Mouse (Mus musculus) liver, embryonic 13.5 days (tissue): Measurements from ENCODE around the gene Slc35b1. TPM values are rescaled to one million over a fixed set of nuclear protein-coding genes. Genes with fewer than 3 reads are reported as not detected.

Source experiments
- ATAC-seq: fragments of 200-750 bp; cut with Nextera tagmentation; 2 replicates; pipeline ENCODE4 v1.8.0; 2017; ENCODE audit warnings: low read depth, mild to moderate bottlenecking, moderate number of reproducible peaks, moderate library complexity
- DNase-seq: peaks from one replicate; pipeline ENCODE4 v3.0.0; 2022
- H3K27ac ChIP-seq: fragments of 300-500 bp; sonication (generic); 2 replicates; pipeline ENCODE4 v1.5.1; 2015; ENCODE audit warnings: moderate library complexity, mild to moderate bottlenecking, inconsistent platforms
- H3K27me3 ChIP-seq: fragments of 300-500 bp; sonication (generic); 2 replicates; pipeline ENCODE4 v1.6.1; 2015; ENCODE audit warnings: mild to moderate bottlenecking, inconsistent platforms
- H3K36me3 ChIP-seq: fragments of 300-500 bp; sonication (generic); 2 replicates; pipeline ENCODE4 v1.6.1; 2015; ENCODE audit warnings: mild to moderate bottlenecking, inconsistent platforms
- H3K4me1 ChIP-seq: fragments of 300-500 bp; sonication (generic); replicated peaks from 2 replicates; pipeline ENCODE4 v1.6.1; 2015; ENCODE audit warnings: inconsistent platforms
- H3K4me2 ChIP-seq: fragments of 300-500 bp; sonication (generic); 2 replicates; pipeline ENCODE4 v1.6.1; 2015; ENCODE audit warnings: inconsistent platforms, mild to moderate bottlenecking, moderate library complexity
- H3K4me3 ChIP-seq: fragments of 300-500 bp; sonication (generic); replicated peaks from 2 replicates; pipeline ENCODE4 v1.5.1; 2015; ENCODE audit warnings: mild to moderate bottlenecking, inconsistent platforms
- H3K9ac ChIP-seq: fragments of 300-500 bp; sonication (generic); 2 replicates; pipeline ENCODE4 v1.6.1; 2015; ENCODE audit warnings: mild to moderate bottlenecking, inconsistent platforms
- H3K9me3 ChIP-seq: fragments of 300-500 bp; sonication (generic); replicated peaks from 2 replicates; pipeline ENCODE4 v1.6.1; 2016; ENCODE audit warnings: inconsistent platforms
- WGBS: fragments of 180-500 bp; shearing (Covaris S2); methylation state at CpG from one replicate; pipeline ENCODE4 v1.1.7; 2015; ENCODE audit not compliant: insufficient replicate concordance; 5-methylcytosine and 5-hydroxymethylcytosine counted together
- polyA plus RNA-seq: library from polyadenylated mRNA; unstranded; fragments of >200 nt; fragmentation: Nextera tagmentation; extraction: Ambion mirVana; gene quantifications from 2 replicates; pipeline ENCODE4 v1.2.1, GENCODE M21; 2015

Slc35b1 gene
- polyA plus RNA-seq, 1 experiment from 2014 or later = 54.7 TPM

DNA sequence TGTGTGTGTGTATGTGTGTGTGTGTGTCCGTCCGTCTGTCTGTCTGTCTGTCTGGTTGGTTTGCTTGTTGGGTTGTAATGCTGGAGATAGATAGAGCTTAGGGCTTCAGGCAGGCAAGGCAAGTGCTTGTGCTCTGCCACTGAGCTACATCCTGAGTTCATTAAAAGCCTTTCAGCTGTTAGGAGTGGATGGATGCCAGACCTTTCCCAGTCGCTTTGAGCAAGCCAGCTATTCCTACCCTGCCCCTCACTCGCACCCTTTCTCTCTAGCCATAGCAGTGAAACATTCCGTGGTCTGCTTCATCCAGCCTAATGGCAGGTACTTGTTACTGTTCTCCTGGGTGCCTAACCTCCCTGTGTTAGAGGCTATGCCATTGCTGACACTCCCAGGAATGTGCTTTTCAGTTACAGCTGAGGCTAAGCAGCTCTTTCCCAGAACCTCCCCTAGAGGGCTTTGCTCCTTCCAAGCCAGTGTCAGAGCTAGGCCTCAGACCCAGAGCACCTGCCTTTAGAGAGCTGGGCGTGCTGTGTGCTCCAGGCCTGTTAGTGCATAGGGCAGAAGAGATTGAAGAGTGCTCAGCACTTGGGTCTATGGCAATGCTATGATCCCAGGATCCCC lies 18.1 kb upstream of the Slc35b1 start:
- Histone ChIP-seq H3K4me3 (no peak overlapping the region), H3K27ac (peak overlapping the region; percentile 43; the same call in 1 of the 2 replicates), H3K9me3 (no peaks in the 10 kb centered on the region), H3K36me3 (peaks cover 94% of the 10 kb centered on the region), H3K4me2 (no peak overlapping the region), H3K27me3 (no peaks in the 10 kb centered on the region), H3K9ac (no peak overlapping the region), H3K4me1 (peaks cover 52% of the 10 kb centered on the region)
- ATAC-seq (0 out of 2 replicates have a peak, but pooled peaks have one; percentile 11), DNase-seq (no peak)
- 93% methylated on average over 6 of the region's 6 CpGs for WGBS

DNA sequence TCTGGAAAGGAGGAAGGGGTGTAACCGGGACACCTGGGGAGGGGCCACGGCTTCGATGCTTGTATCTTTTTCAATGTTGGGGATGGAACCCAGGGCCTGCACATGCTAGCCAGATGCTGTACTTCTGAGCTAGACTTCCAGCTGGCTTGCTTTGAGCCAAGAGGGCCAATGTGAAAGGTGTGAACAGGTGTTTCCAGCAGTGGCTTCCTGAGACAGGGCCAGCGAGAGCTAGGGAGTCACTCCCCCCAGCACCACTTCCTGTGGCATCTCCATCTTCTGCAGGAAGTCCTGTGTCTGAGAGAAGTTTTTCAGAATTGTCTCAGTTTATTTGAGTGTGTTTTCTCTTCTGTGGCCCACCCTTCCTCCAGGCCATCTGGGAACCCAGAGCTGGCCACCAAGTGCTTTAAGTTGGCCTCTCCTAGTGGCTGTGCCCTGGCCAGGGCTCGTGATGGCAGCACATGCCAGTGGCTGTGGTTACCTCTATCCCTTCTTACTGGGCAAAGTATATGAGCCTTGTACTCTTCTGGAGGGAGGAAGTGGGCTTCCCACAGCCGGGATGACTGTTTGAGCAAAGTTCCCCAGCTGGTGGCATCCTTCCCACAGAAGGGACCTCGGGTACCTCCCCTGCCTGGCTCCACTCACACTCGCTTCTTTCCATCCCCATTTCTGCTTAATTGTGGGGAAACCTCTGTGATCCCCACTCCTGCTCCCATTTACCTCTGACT lies 17.3 kb upstream of the Slc35b1 start:
- Histone ChIP-seq H3K36me3 (peaks cover 97% of the 10 kb centered on the region), H3K27me3 (no peaks in the 10 kb centered on the region), H3K4me1 (peaks cover 52% of the 10 kb centered on the region), H3K9me3 (no peaks in the 10 kb centered on the region), H3K27ac (peak overlapping the region; percentile 5; the same call in 1 of the 2 replicates), H3K9ac (no peak overlapping the region), H3K4me2 (no peak overlapping the region), H3K4me3 (no peak overlapping the region)
- no peak for ATAC-seq
- 77% methylated on average over 8 of the region's 8 CpGs for WGBS
- DNase-seq = no peak

DNA sequence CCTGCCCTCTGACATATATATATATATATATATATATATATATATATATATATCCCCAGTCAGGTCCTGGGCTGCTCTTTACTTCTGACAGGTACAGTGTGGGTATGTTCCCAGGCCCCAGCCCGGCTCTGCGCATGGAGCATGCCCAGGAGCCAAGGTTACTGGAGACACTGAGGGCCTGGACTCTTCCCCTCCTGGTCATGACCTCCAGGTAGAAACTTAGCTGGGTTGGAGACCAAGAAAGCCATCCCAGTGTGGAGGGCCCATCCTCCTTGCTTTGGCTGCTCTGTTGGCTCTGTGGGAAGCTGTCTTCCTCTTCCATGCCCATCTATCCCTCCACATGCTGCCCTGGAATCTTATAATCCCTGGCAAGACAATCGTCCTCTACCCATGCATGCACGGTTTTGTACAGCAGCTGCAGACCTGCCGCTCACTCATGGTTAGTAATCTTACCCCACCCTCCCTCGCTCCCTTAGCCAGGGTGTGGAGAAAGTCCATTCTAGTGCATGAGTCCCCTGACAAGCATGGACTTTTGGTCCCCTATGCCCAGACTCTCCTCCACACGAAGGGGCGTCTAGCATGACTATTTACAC lies 16.2 kb upstream of the Slc35b1 start:
- H3K9me3 ChIP-seq = no peaks in the 10 kb centered on the region
- H3K9ac ChIP-seq = no peak overlapping the region
- H3K27me3 ChIP-seq = no peaks in the 10 kb centered on the region
- 91% methylated on average over 8 of the region's 8 CpGs for WGBS
- H3K4me2 ChIP-seq = no peak overlapping the region
- no peak overlapping the region for H3K27ac ChIP-seq
- peaks cover 99% of the 10 kb centered on the region for H3K36me3 ChIP-seq
- no peak for DNase-seq
- H3K4me3 ChIP-seq = no peak overlapping the region
- H3K4me1 ChIP-seq = peaks cover 52% of the 10 kb centered on the region
- ATAC-seq = 0 out of 2 replicates have a peak, but pooled peaks have one; percentile 2

DNA sequence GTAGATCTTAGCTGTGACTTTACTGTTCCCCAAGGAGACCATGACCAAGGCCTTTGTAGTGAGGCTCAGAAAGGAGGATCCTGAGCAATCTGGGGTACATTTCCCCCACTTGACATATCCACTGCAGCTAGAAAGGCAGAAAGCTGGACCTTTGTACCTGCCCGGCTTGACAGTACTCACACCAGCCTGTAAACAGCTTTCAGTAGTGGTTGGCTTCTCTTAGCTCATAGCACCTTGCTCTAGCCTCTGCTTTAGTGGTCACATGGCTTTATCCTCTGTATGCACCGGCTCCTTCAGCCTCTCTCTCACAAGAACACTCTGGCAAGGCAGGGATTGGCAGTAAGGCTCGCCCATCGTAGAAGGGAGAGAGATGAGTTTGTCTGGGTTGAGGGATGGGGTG lies 15.6 kb upstream of the Slc35b1 start:
- Histone ChIP-seq H3K4me2 (no peak overlapping the region), H3K4me3 (no peak overlapping the region), H3K36me3 (peaks cover 99% of the 10 kb centered on the region), H3K4me1 (peaks cover 51% of the 10 kb centered on the region), H3K27me3 (no peaks in the 10 kb centered on the region), H3K9me3 (no peaks in the 10 kb centered on the region), H3K9ac (no peak overlapping the region), H3K27ac (no peak overlapping the region)
- DNase-seq (no peak), ATAC-seq (0 out of 2 replicates have a peak, but pooled peaks have one; percentile 7)
- 79% methylated on average over 4 of the region's 4 CpGs for WGBS

DNA sequence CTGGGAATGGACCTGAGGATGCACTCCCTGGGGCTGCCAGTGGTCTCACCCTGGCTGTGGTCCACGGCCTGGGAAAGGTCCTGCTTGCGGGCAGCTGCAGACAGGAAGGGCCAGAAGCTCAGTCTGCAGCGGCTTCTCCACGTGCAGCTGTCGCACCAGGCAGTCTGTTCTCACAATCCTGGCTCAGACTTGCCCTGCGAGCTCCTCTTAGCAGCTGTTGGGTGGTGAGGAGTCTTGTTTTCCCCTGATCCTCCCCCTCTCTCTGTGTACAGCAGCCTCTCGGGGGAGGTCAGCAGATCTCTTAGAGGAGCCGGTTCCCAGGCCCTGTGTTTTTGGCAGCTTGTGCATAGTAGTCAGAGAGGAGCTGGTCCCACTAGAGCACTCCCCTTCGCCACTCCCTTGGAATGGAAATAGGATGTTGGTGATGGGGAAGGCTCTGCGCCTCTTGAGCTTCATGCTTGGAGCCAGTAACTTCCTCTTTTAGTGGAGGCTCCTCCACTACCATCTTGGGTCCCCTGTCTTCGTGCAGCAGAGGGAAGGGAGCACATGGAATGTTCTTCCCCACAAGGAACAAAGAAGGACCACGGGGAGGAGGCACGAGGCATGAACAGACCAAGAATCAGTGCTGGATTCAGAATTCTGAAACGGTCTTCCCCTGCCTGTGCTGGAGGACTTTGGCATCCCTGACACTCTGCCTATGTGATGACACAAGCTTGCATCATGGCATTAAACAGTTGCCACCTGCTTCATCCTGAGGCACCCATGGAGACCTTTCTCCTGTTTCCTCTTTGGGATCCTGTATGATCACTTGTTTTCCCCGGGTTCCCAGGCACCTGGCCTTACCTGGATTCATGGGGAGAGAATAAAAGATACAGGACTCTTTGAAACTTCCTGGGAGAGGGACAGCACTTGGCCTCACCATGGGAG lies 14.3 kb upstream of the Slc35b1 start:
- no peak overlapping the region for H3K4me3 ChIP-seq
- no peaks in the 10 kb centered on the region for H3K9me3 ChIP-seq
- peaks cover 41% of the 10 kb centered on the region for H3K4me1 ChIP-seq
- H3K27ac ChIP-seq = peak overlapping the region; percentile 45; the same call in 1 of the 2 replicates
- WGBS = 74% methylated on average over 15 of the region's 15 CpGs
- no peak overlapping the region for H3K9ac ChIP-seq
- ATAC-seq (no peak), DNase-seq (no peak)
- no peak overlapping the region for H3K4me2 ChIP-seq
- no peaks in the 10 kb centered on the region for H3K27me3 ChIP-seq
- peaks cover 99% of the 10 kb centered on the region for H3K36me3 ChIP-seq

DNA sequence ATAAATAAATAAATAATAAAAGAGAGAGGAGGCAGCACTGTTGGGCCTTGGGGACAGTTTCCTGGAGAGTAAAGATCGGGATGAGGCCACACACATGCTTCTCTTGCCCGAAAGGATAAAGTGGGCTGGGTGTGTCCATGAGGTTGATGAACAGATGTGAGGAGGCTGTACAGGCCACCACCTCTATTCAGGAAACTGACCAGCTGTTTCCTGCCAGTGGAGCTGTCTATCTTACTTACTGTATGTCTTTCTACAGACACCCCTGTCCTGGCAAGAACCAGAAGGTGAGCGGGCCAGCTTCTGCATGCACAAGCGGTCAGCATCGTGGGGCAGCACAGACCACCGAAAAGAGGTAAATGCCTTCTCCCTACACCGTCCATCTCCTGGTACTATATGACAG lies 13.3 kb upstream of the Slc35b1 start:
- Histone ChIP-seq H3K9ac (no peak overlapping the region), H3K4me1 (peaks cover 32% of the 10 kb centered on the region), H3K36me3 (peaks cover 99% of the 10 kb centered on the region), H3K4me2 (no peak overlapping the region), H3K4me3 (no peak overlapping the region), H3K9me3 (no peaks in the 10 kb centered on the region), H3K27ac (no peak overlapping the region), H3K27me3 (no peaks in the 10 kb centered on the region)
- DNase-seq (no peak), ATAC-seq (no peak)
- 88% methylated on average over 7 of the region's 7 CpGs for WGBS

DNA sequence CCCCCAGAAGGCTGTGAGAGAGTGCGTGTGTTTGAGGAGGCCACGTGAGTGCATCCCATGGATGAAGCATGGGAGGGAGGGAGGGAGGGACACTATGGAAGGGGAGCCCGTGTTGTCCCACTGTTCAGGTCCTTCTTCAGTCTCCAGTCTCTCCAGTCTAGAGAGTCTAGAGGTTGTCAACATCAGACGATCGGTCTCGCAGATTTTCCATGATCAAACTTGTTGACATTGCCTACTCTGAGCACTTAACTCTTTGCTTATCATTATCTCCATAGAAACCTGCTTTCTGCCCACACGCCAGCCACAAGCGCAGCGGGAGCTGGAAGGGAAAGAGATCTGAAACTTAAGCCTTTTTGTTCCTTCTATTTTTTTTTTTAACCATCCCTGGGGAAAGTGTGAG lies 5.6 kb upstream of the Slc35b1 start:
- Histone ChIP-seq H3K9ac (no peak overlapping the region), H3K4me3 (no peak overlapping the region), H3K4me1 (peaks cover 23% of the 10 kb centered on the region), H3K27me3 (no peaks in the 10 kb centered on the region), H3K36me3 (peaks cover 90% of the 10 kb centered on the region), H3K27ac (no peak overlapping the region), H3K9me3 (no peaks in the 10 kb centered on the region), H3K4me2 (no peak overlapping the region)
- no peak for ATAC-seq
- 76% methylated on average over 9 of the region's 9 CpGs for WGBS
- DNase-seq = no peak

DNA sequence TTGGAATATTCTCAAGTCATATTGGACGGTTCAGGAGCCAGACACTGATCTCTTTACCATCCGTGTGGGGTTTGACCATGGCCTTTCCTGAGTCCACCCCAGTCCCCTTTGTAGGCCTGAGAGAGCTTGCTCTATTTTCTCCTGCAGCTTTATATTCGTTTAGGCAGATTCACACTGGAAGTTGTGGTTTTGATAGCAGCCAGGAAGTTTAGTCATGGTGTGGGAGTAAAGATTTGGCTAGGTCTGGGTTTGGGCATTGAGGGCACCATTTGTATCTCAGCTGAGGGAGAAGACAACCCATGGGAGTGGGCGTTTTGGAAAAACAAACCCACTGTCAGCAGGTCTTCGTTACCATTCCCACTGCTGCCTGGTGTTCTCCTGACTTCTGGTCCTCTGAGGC lies 4.9 kb upstream of the Slc35b1 start:
- no peak overlapping the region for H3K9ac ChIP-seq
- 65% methylated on average over 5 of the region's 5 CpGs for WGBS
- no peaks in the 10 kb centered on the region for H3K9me3 ChIP-seq
- H3K36me3 ChIP-seq = peaks cover 84% of the 10 kb centered on the region
- no peak for ATAC-seq
- H3K4me3 ChIP-seq = no peak overlapping the region
- peaks cover 25% of the 10 kb centered on the region for H3K4me1 ChIP-seq
- H3K4me2 ChIP-seq = no peak overlapping the region
- DNase-seq = no peak
- no peaks in the 10 kb centered on the region for H3K27me3 ChIP-seq
- peak overlapping the region; percentile 40; the same call in 1 of the 2 replicates for H3K27ac ChIP-seq

DNA sequence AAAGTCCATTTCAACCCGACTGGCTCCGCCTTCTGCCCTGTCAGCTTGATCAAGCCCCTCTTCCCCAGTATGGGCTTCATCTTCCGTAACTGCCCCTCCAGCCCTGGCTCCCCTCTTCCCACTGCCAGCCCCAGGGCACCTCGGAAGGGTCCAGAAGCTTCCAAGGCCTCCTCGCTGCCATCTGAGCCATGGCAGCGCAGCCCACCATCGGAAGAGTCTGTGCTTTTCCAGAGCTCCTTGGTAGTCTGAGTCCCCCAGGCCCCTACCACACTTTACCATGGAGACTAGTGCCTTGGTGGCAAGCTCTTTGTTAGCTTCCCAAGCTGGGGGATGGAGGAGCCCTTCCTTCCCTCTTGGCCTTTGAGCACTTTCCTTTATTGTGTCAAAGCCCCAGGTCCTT lies 3.8 kb upstream of the Slc35b1 start:
- peaks cover 30% of the 10 kb centered on the region for H3K4me1 ChIP-seq
- H3K27ac ChIP-seq = no peak overlapping the region
- H3K9me3 ChIP-seq = no peaks in the 10 kb centered on the region
- ATAC-seq = no peak
- H3K36me3 ChIP-seq = peaks cover 72% of the 10 kb centered on the region
- no peak overlapping the region for H3K4me3 ChIP-seq
- no peak overlapping the region for H3K9ac ChIP-seq
- no peak overlapping the region for H3K4me2 ChIP-seq
- H3K27me3 ChIP-seq = no peaks in the 10 kb centered on the region
- DNase-seq = no peak
- 89% methylated on average over 7 of the region's 7 CpGs for WGBS

DNA sequence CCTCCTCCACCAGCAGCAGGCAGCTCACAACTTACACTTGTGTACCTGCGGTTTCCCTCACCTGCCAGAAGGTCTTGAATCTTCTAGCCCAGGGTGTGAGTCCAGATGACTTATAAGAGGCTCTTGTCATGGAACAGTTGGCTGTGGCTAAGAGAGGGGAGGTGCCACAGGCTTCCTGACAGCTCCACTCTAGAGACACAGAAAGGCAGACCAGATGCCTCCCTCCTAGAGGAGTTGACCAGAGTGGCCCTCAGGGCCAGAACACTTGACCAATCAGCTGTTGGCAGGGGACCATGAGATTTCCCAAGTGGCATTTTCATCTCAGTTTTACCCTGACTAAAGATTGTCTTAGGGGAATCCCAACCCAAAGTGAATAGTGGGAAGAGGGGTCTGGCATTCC lies 3.3 kb upstream of the Slc35b1 start:
- Histone ChIP-seq H3K4me2 (no peak overlapping the region), H3K9ac (no peak overlapping the region), H3K4me1 (peaks cover 34% of the 10 kb centered on the region), H3K9me3 (no peaks in the 10 kb centered on the region), H3K4me3 (no peak overlapping the region), H3K36me3 (peaks cover 68% of the 10 kb centered on the region), H3K27ac (peak overlapping the region; percentile 9; the same call in 1 of the 2 replicates), H3K27me3 (no peaks in the 10 kb centered on the region)
- 91% methylated on average over 1 of the region's 1 CpGs for WGBS
- DNase-seq (no peak), ATAC-seq (no peak)
